Mouse (Mus musculus): ENCODE data around the gene BC034090.

- TF ChIP-seq CTCF (IDR thresholded peaks at IDR 0.05; ENCODE audit: control insufficient read depth, insufficient read depth, insufficient read length) (no peak), MYOG (IDR thresholded peaks at IDR 0.05; ENCODE audit: control insufficient read depth, extremely low read depth, insufficient read length) (no peak)
Measured at GRCm38 (mm10) chr1:155289411-155289810, 45.2 kb upstream of the BC034090 start.

Data from C2C12 (cell line).